Mouse (Mus musculus) intestine, postnatal 0 days (tissue): ENCODE measurements at regions not wholly inside any gene's neighbourhood (a gene's known extent, or its start where the extent isn't known, plus 50 kb on each side); places are given as distances from the start of the nearest gene placed in this dataset.

Experiments
- ATAC-seq: fragments of 200-750 bp; cut with Nextera tagmentation; 2 replicates; pipeline ENCODE4 v1.8.0; 2017; ENCODE audit warnings: mild to moderate bottlenecking, moderate TSS enrichment, moderate library complexity
- H3K27ac ChIP-seq: fragments of 300-500 bp; sonication (generic); 2 replicates; pipeline ENCODE4 v1.5.1; 2014; ENCODE audit warnings: mild to moderate bottlenecking, low read depth, low read length, moderate library complexity
- H3K27me3 ChIP-seq: fragments of 300-500 bp; sonication (generic); replicated peaks from 2 replicates; pipeline ENCODE4 v1.6.1; 2014; ENCODE audit warnings: low read length, mixed read lengths; ENCODE audit not compliant: control insufficient read depth, insufficient read depth
- H3K36me3 ChIP-seq: fragments of 300-500 bp; sonication (generic); 2 replicates; pipeline ENCODE4 v1.6.1; 2014; ENCODE audit warnings: mild to moderate bottlenecking, moderate library complexity; ENCODE audit not compliant: control insufficient read depth, insufficient read depth
- H3K4me1 ChIP-seq: fragments of 300-500 bp; sonication (generic); replicated peaks from 2 replicates; pipeline ENCODE4 v1.6.1; 2014; ENCODE audit warnings: antibody characterized with exemption, low read length, mixed read lengths; ENCODE audit not compliant: control insufficient read depth, insufficient read depth
- H3K4me2 ChIP-seq: fragments of 300-500 bp; sonication (generic); replicated peaks from 2 replicates; pipeline ENCODE4 v1.6.1; 2014; ENCODE audit warnings: low read depth, mild to moderate bottlenecking, moderate library complexity
- H3K4me3 ChIP-seq: fragments of 300-500 bp; sonication (generic); 2 replicates; pipeline ENCODE4 v1.5.1; 2014; ENCODE audit warnings: low read depth, low read length
- H3K9ac ChIP-seq: fragments of 300-500 bp; sonication (generic); 2 replicates; pipeline ENCODE4 v1.6.1; 2014; ENCODE audit warnings: mild to moderate bottlenecking, low read depth, low read length
- H3K9me3 ChIP-seq: fragments of 300-500 bp; sonication (generic); 2 replicates; pipeline ENCODE4 v1.6.1; 2016; ENCODE audit warnings: mixed run types; ENCODE audit not compliant: control insufficient read depth
- CTCF ChIP-seq: sonication (generic); IDR thresholded peaks from 2 replicates; pipeline ENCODE4 v1.5.1; 2016; ENCODE audit warnings: low read depth, mild to moderate bottlenecking, control low read depth, antibody characterized with exemption, moderate library complexity
- WGBS: fragments of 180-500 bp; shearing (Covaris S2); extraction: QIAGEN DNeasy Blood & Tissue Kit; methylation state at CpG from one replicate; pipeline ENCODE4 v1.1.7; 2014; 5-methylcytosine and 5-hydroxymethylcytosine counted together

DNA sequence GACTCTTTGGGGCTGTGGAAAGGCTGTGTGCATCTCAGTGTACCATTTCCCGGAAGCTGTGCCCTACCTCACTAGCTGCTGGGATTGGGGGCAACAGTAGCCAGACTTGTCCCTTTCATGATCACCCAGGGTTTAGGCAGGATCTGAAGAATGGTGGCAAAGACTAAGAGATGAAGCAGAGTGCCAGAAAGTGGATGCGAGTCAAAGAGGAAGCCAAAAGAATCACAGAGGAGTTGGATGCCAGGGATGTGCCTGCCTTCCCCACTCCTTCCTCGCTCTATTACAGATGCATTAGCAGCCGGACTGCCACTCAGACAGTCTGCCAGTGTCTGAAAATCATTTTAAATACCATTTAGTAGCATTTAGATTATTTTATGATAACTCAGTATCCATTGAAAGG is 271.5 kb upstream of the Slc24a2 start:
- Histone ChIP-seq H3K36me3 (no peaks in the 10 kb centered on the region), H3K4me3 (no peak overlapping the region), H3K4me1 (no peaks in the 10 kb centered on the region), H3K27ac (no peak overlapping the region), H3K27me3 (no peaks in the 10 kb centered on the region), H3K9ac (no peak overlapping the region), H3K4me2 (no peak overlapping the region), H3K9me3 (no peaks in the 10 kb centered on the region)
- WGBS = 90% methylated on average over 4 of the region's 4 CpGs
- no peak for ATAC-seq
- no peak for TF ChIP-seq CTCF

DNA sequence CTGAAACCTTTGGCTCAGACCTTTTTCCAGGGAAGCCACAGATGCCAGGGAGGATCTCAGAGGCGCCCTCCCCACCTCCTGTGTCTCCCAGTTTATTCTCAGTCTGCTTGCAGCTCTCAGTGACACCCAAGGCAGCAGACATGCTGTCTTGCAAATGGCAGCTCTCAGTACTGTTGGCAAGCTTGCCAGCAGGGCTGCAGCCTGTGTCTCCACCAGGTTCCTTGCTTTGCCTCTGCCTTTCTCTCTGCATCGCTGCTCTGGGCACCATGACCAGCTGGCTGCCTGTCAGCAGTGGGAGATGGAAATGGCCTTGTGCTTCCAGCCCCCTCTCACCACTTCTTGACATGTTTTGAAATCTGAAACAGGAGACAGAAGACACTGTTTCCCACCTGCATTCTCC is 270.2 kb upstream of the Slc24a2 start:
- H3K4me3 ChIP-seq = no peak overlapping the region
- no peaks in the 10 kb centered on the region for H3K4me1 ChIP-seq
- no peaks in the 10 kb centered on the region for H3K27me3 ChIP-seq
- H3K27ac ChIP-seq = no peak overlapping the region
- no peaks in the 10 kb centered on the region for H3K9me3 ChIP-seq
- no peak for ATAC-seq
- H3K4me2 ChIP-seq = no peak overlapping the region
- H3K9ac ChIP-seq = no peak overlapping the region
- TF ChIP-seq CTCF = no peak
- no peaks in the 10 kb centered on the region for H3K36me3 ChIP-seq
- 68% methylated on average over 2 of the region's 2 CpGs for WGBS

DNA sequence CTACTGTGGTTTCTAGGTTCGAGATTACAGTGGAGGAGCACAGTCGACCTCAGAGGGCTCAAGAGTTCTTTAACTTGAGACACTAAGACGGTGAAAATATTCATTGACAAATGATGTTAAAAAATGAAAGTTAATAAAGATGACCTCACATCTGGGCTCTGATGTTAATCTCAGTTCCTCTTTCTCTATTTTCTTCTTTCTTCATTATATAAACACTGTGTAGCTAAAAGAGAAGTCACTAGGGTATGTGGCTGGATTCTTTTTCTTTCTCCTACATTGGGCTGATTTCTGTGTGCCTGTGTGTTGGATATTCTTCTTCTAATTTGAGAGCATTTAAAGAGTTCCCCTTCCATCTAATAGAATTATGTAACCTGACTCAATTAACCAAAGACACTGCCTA is 257.5 kb upstream of the Slc24a2 start:
- 77% methylated on average over 3 of the region's 3 CpGs for WGBS
- no peak for ATAC-seq

DNA sequence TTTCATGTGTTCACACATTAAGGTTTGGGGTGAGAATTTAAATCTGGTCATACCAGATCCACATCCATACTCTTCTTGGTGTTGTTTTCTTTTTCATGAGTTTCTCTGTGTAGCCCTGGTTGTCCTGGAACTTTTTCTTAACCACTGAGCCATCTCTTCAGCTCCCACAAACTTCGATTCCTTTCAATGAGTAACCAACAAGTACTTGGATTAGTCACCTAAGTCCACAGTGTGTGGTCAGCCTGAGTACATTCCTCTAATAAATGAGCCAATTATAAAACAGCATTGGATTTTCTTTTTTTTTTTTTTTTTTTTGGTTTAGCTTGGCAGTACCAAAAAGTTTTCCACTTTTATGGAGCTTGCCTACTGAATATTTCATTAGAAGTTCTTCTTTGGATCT is 245.3 kb upstream of the Slc24a2 start:
- Histone ChIP-seq H3K27ac (no peak overlapping the region), H3K36me3 (no peaks in the 10 kb centered on the region), H3K9me3 (no peaks in the 10 kb centered on the region), H3K4me1 (no peaks in the 10 kb centered on the region), H3K4me2 (no peak overlapping the region), H3K4me3 (no peak overlapping the region), H3K9ac (no peak overlapping the region), H3K27me3 (no peaks in the 10 kb centered on the region)
- 76% methylated on average over 1 of the region's 1 CpGs for WGBS
- no peak for TF ChIP-seq CTCF
- ATAC-seq = no peak

More for the DNA sequence above, 257.5 kb upstream of the Slc24a2 start:
- Histone ChIP-seq H3K27ac (no peak overlapping the region), H3K4me1 (no peaks in the 10 kb centered on the region), H3K36me3 (no peaks in the 10 kb centered on the region), H3K9me3 (no peaks in the 10 kb centered on the region), H3K4me2 (no peak overlapping the region), H3K9ac (no peak overlapping the region), H3K27me3 (no peaks in the 10 kb centered on the region), H3K4me3 (no peak overlapping the region)
- TF ChIP-seq CTCF = no peak

DNA sequence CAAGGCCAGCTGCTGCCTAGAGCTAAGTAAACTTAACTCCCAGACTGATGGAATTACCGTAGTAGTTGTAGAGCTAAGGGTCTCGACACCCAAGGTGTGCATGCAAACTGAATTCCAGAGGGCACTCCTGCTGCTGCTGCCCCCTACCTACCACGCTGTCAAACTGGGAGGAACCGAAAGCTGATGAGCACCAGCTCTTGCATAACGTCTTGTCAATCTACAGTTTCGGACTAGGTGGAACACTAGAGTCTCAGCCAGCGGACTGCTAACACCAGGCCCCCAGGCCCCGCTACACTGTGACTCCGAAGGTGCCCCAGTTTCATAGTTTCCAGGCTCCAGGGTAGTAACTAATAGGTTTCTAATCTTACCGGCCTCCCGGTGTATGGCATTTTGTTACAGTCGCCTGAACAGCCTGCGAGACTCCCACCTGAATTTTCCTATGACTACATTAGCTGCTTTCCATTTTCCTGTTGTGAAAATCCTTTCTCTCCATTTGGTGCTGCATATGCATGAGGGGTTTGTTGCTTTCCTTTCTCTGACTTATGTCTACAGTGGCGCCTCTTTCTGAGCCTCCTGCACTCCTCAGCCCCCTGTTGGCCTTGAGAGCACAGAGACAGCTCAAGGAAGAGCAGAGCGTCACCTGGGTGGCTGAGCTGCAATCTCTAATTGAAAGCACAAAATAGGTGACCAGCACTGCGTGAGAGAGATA is 243.2 kb upstream of the Slc24a2 start:
- Histone ChIP-seq H3K9me3 (no peaks in the 10 kb centered on the region), H3K27me3 (no peaks in the 10 kb centered on the region), H3K27ac (no peak overlapping the region), H3K4me1 (no peaks in the 10 kb centered on the region), H3K36me3 (no peaks in the 10 kb centered on the region), H3K4me3 (no peak overlapping the region), H3K9ac (no peak overlapping the region), H3K4me2 (no peak overlapping the region)
- 87% methylated on average over 16 of the region's 16 CpGs for WGBS
- no peak for TF ChIP-seq CTCF
- no peak for ATAC-seq

DNA sequence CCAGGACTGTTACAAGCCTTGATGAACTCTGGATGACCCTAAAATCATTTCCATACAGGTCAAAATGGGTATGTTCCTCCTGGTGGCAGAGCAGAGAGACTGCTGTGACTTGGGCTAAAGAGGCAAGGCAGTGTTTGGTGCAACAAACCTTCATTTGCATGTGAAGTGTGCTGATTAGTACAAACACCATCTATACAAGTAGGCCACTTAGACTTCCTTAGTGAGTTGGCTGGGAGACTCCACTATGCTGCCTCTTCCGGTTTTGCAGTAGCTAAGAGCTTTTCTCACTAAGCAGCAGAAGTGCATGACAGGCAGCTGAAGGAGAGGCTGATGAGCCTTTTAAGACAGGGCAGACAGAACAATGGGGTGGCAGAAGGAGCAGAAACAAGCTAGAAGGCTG is 242.5 kb upstream of the Slc24a2 start:
- Histone ChIP-seq H3K27me3 (no peaks in the 10 kb centered on the region), H3K27ac (no peak overlapping the region), H3K36me3 (no peaks in the 10 kb centered on the region), H3K4me2 (no peak overlapping the region), H3K4me3 (no peak overlapping the region), H3K4me1 (no peaks in the 10 kb centered on the region), H3K9ac (no peak overlapping the region), H3K9me3 (no peaks in the 10 kb centered on the region)
- TF ChIP-seq CTCF = peak; percentile 22; the same call in 1 of the 2 replicates
- WGBS = 49% methylated on average over 1 of the region's 1 CpGs
- ATAC-seq = no peak

DNA sequence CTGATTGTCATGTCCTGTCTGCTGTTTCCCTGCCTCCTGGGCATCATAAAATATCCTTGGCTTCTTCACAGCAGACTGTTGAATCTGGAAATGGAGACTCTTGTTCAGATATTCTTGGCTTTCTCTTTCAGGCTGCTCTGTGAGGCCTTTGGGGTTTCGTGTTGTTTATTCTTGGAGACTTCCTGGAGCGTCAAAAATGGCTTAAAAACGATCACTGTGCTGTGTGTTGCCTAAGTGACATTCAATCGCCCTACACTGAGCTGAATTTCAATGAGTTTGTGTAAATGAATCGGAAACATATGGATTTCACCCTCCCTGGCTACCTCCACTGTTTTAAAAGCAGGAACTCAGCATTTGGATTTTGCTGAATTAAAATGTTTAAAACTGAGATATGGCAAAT is 241.1 kb upstream of the Slc24a2 start:
- Histone ChIP-seq H3K27ac (no peak overlapping the region), H3K4me1 (no peaks in the 10 kb centered on the region), H3K4me2 (no peak overlapping the region), H3K9ac (no peak overlapping the region), H3K36me3 (no peaks in the 10 kb centered on the region), H3K9me3 (no peaks in the 10 kb centered on the region), H3K27me3 (no peaks in the 10 kb centered on the region), H3K4me3 (no peak overlapping the region)
- no peak for ATAC-seq
- WGBS = 55% methylated on average over 5 of the region's 5 CpGs
- no peak for TF ChIP-seq CTCF
